ENCODE assay signal across 29 mouse cellular contexts in the genomic region with DNA sequence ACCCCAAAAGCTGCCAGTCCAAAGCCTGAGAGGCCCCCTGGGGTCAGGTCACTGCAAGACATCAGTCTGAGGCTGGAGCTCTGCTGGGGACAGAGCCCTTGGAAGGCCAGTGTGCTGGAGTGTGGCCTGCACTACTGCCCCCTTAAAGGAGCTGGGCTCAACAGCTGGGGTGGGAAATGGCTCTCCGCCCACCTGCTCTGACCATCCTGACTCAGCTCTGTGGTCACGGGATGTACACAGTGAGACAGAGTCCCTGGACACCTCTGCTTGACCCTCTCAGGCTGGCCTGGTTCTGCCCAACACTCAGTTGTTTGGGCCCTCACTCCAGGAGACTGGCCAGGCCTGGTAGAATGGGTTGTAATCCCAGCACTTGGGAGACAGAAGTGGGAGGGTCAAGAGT. TPM values are rescaled to one million over a fixed set of nuclear protein-coding genes. Genes with fewer than 3 reads are reported as not detected.
"Had no signal": no experiment of that assay in that cellular context is flagged by ENCODE, and none has a peak within 500 bp of the region (broad histone marks: within the 10 kb centered on the region; RNA-seq: fewer than 3 reads in every experiment).

No protein-coding gene starts in this region.

- H3K4me2 ChIP-seq: heart, embryonic 11.5 days; heart, embryonic 13.5 days; heart, embryonic 15.5 days; hindbrain, embryonic 12.5 days; hindbrain, embryonic 14.5 days; intestine, embryonic 15.5 days; limb, embryonic 12.5 days; liver, embryonic 11.5 days had no signal

- H3K4me3 ChIP-seq: gastrocnemius, adult 2 months; heart, adult 2 months; heart, embryonic 13.5 days; heart, embryonic 15.5 days; hindbrain, embryonic 10.5 days; hindbrain, embryonic 12.5 days; intestine, embryonic 15.5 days; left cerebral cortex, adult 2 months; limb, embryonic 10.5 days; limb, embryonic 12.5 days had no signal

- H3K9me3 ChIP-seq: heart, embryonic 13.5 days; heart, embryonic 15.5 days; hindbrain, embryonic 10.5 days; hindbrain, embryonic 12.5 days; intestine, embryonic 15.5 days; limb, embryonic 10.5 days; limb, embryonic 12.5 days had no signal

- H3K27me3 ChIP-seq: intestine, embryonic 15.5 days; limb, embryonic 12.5 days had no signal

- ATAC-seq: hindbrain, embryonic 16.5 days; inflammation-experienced regulatory T-cells, adult 6 months; intestine, embryonic 15.5 days; intestine, postnatal 0 days had no signal

- DNase-seq: gastrocnemius, adult 2 months; gastrocnemius, postnatal 10 days; gastrocnemius, postnatal 25 days; heart, adult 2 months; heart, postnatal 10 days; heart, postnatal 4 days; kidney, adult 18-20 months; kidney, adult 8-10 months; kidney, postnatal 10 days; kidney, postnatal 4 days; layer of hippocampus, adult 9-11 months; liver had no signal

- H3K27ac ChIP-seq: gastrocnemius, adult 2 months; heart, adult 2 months; heart, embryonic 13.5 days; heart, embryonic 15.5 days; hindbrain, embryonic 10.5 days; hindbrain, embryonic 12.5 days; hindbrain, embryonic 14.5 days; intestine, embryonic 15.5 days; left cerebral cortex, adult 2 months; limb, embryonic 10.5 days; limb, embryonic 12.5 days had no signal

- H3K9ac ChIP-seq: heart, embryonic 13.5 days; heart, embryonic 15.5 days; hindbrain, embryonic 12.5 days; hindbrain, embryonic 14.5 days; intestine, embryonic 15.5 days; limb, embryonic 12.5 days had no signal

RNA-seq across cellular contexts. Expression of gene Asic3, which starts 3.7 kb away (rescaled TPM):
- total RNA-seq: granulocyte monocyte progenitor cell, adult 5-6 weeks; left cerebral cortex, postnatal 14 days; left cerebral cortex, postnatal 36 days had no signal
- polyA plus RNA-seq: heart, embryonic 15.5 days; inflammation-experienced regulatory T-cells, adult 6 months; liver, embryonic 11.5 days had no signal
